Mouse (Mus musculus): ENCODE measurements at regions not wholly inside any gene's neighbourhood (a gene's known extent, or its start where the extent isn't known, plus 50 kb on each side); places are given as distances from the start of the nearest gene placed in this dataset.

GRCm38 (mm10) chr12:32273474-32273873 lies 65.0 kb upstream of the Pik3cg start:
- DNase-seq (ENCODE audit: low spot score) = no peak

DNA sequence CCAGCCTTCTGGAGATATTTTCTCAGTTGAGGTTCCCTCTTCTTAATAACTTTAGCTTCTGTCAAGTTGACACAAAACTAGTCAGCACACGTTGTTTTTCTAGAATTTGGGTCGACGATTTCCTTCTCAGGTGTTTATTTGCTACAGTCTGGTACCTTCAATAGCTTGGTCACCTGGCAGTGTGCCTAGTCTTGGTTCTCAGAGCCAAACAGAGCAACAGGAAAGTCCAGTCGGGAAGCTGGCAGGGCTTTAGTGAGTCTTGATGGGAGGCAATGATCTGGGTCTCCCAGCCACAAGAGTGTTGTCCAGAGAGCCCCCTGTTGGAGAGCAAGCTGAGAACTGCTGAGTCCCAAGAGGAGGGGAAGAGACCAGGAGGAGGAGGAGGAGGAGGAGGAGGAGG lies 71.4 kb upstream of the Pik3cg start:
- no peak for DNase-seq (ENCODE audit: low spot score)

GRCm38 (mm10) chr12:32280309-32280708 lies 71.8 kb upstream of the Pik3cg start:
- no peak for DNase-seq (ENCODE audit: low spot score)

DNA sequence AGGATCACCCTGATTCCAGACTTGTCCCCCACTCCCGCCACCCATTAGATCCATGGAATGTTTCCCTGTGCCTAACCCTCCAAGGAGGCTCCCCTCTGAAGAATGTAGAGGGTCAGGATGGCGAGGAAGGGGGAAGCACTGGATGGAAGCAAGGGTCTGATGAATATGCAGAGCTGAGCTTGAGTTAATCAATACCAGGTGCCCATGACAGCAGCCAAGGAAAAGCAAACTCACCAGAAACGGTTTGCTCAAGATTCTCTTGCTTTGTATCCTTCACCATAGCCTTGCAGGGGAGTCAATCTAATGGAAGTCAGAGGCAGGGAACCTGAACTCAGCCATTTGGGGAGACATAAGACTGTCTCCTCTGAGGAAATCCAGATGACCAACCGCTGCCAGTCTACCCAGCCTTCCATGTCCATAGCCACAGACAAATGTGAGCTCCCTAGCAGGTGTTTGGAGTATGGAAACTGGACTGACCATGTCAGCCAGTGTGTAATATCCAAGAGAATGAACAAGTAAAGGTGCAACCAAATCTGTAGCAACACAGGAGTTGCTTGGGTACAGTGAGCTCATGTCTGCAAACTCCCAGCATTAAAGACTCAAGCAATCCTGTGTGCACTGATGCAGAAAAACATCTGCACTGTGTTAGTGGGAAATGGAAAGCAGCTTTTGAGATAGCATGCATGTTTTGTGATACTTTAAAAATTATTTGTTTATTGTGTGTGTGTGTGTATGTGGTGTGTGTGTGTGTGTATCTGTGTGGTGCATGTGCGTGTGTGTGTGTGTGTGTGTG lies 74.1 kb upstream of the Pik3cg start:
- DNase-seq (ENCODE audit: low spot score) = no peak

DNA sequence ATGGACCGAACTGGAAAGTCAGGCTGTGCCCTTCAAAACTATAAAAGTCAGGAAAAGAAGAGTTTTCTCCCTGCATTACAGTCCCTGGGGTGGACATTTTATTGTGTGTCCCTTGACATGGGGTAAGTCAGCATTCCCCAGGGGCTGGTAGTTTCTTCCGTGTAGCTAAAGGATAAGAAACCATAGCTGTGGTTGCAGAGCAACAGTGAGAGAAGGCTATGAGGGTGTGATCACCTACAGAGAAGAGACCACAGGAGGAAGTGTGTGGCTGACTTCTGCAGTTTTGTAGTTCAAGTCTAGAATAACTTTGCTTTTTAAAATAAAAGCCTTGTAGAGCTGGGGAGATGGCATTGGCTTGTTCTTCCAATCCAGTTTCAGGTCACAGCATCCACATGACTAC lies 76.6 kb upstream of the Pik3cg start:
- DNase-seq (ENCODE audit: low spot score) = no peak

- no peak for DNase-seq (ENCODE audit: low spot score)
Measured at GRCm38 (mm10) chr12:32286652-32287051, 78.2 kb upstream of the Pik3cg start.

- DNase-seq (ENCODE audit: low spot score) = no peak
Measured at GRCm38 (mm10) chr12:32291145-32291544, 82.7 kb upstream of the Pik3cg start.

DNA sequence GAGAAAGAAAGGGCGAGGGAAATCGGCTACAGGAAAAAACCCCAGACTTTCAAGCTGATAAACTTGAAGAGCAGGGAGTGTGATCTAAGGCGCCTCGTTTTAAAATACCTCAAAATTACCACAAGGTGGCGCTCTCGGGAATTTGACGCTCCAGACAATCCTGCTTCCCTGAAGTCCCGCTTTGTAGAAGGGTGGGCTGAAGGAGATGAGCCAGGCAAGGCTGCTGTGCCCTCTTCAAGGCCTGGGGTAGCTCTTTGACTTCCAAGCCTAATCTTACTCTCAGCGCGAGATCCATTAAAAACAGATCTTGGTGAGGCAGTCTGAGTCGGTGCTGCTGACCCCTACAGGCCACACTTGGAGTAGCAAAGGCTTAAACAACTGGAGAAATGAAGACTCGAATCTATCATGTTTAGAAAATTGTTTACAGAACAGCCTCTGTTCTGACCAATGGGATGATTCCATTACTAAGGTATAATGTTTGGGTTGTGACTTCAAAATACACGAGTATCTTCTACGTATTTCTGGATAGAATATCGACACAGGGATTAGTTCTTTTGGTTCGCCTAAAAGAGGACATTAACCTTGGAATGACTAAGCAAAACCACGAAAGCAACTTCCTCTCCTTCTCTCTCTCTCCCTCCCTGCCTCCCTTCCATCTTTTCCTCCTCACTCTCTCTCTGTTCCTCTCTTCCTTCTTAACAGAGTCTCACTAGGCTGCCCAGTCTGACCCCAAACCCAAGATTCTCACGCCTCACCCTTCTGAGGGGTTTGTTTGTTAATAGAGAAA lies 83.7 kb upstream of the Pik3cg start:
- DNase-seq (ENCODE audit: low spot score) = peak; percentile 82

DNA sequence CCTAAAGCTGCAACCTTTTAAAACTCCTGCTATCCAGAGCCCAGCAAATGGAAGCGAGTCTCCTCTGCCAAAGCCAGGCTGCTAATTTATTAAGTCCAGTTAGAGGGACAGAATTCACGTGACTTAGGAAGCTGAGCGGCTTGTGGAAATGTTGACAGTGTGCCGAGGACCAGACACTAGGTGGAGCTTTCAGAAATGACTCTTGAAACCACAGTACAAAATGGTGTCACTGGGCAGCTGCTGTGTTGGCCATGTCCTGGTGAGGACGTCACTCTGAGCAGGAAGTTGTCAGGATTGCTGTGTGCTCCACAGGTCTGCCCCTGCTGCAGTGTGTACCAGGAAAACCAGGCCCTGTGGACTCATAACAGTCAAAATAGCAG lies 84.3 kb upstream of the Pik3cg start:
- DNase-seq (ENCODE audit: low spot score) = peak; percentile 48

- no peak for DNase-seq (ENCODE audit: low spot score)
Measured at GRCm38 (mm10) chr12:32297431-32297830, 81.1 kb upstream of the Ccdc71l start.

- no peak for DNase-seq (ENCODE audit: low spot score)
Measured at GRCm38 (mm10) chr12:32299714-32300113, 78.8 kb upstream of the Ccdc71l start.

DNA sequence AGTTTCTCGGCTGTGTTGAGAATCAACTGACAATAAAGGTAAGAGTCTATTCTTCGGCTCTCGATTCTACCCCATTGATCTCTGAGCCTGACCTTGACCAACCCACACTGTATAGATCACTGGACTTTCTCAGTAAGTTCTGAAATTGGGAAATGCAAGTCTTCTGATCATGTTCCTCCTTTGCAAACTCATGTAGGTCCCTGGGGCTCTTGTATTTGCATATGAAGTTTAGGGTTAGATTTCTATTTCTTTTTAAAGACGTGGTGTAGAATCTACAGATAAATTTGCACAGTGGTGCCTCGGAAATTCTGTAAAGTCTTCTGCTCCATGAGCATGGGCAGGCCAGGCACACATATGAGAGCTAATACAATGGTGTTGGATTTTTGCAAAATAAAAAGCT lies 72.8 kb upstream of the Ccdc71l start:
- no peak for DNase-seq (ENCODE audit: low spot score)

- DNase-seq (ENCODE audit: low spot score) = no peak
Measured at GRCm38 (mm10) chr12:32306326-32306725, 72.2 kb upstream of the Ccdc71l start.

- peak; percentile 69 for DNase-seq (ENCODE audit: low spot score)
Measured at GRCm38 (mm10) chr12:32307280-32308006, 71.1 kb upstream of the Ccdc71l start.

DNA sequence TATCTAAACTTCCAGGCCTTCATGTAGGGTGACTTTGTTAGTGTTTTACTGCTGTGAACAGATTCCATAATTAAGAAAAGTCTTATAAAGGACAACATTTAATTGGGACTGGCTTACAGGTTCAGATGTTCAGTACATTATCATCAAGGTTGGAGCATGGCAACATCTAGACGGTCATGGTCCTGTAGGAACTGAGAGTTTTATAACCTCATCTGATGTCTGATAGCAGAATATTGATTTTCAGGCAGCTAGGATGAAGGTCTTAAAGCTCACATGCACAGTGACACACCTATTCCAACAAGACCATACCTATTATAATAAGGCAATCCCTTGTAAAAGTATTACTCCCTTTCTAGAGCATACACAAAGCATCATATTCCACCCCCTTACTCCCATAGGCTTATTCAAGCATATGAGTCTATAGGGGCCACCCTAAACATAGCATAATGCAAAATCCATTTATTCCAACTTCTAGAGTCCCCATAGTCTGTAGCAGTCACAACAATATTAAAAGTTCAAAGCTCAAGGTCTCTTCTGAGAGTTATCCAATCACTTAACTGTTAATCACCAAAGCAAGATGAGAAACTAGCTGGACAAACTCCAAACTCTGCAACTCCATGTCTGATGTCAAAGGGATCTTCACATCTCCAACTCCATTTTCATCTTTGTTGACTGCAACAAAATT lies 63.3 kb upstream of the Ccdc71l start:
- no peak for DNase-seq (ENCODE audit: low spot score)

Measured in spleen, adult 12 weeks (tissue).